Mouse (Mus musculus) adrenal gland (tissue): ENCODE results near the gene Rtn4ip1.
"Not testable (repeated sequence)": the region's sequence is repeated elsewhere in the genome, so short reads cannot be mapped to it uniquely, and the experiment has no call there.

Experiments
- intact Hi-C: fragments of 180-260 bp; cut with DNase I; formaldehyde crosslinking; loops from one replicate; pipeline ENCODE4 v1.15.1; 2025
- long read RNA-seq, 2 experiments: library from polyadenylated mRNA; unstranded; transcript quantifications; one replicate each; pipeline ENCODE4 v2.0.0; 2020; ENCODE audit warnings: borderline replicate concordance in 1 of 2; ENCODE audit not compliant: insufficient replicate concordance in 1 of 2

The Rtn4ip1 gene
- long read RNA-seq, experiment 1, transcript Rtn4ip1-201 (9 exons, 2,981 nt): major isoform, 14 of 18 reads
- long read RNA-seq, experiment 1, partial matches to known transcripts: 2 of 18 reads
- long read RNA-seq, experiment 1, other reads (novel, unspliced or antisense): 2 of 18 reads
- long read RNA-seq, experiment 2, transcript Rtn4ip1-201 (9 exons, 2,981 nt): major isoform, 19 of 21 reads
- long read RNA-seq, experiment 2, partial matches to known transcripts: 0 of 21 reads
- long read RNA-seq, experiment 2, other reads (novel, unspliced or antisense): 2 of 21 reads

DNA sequence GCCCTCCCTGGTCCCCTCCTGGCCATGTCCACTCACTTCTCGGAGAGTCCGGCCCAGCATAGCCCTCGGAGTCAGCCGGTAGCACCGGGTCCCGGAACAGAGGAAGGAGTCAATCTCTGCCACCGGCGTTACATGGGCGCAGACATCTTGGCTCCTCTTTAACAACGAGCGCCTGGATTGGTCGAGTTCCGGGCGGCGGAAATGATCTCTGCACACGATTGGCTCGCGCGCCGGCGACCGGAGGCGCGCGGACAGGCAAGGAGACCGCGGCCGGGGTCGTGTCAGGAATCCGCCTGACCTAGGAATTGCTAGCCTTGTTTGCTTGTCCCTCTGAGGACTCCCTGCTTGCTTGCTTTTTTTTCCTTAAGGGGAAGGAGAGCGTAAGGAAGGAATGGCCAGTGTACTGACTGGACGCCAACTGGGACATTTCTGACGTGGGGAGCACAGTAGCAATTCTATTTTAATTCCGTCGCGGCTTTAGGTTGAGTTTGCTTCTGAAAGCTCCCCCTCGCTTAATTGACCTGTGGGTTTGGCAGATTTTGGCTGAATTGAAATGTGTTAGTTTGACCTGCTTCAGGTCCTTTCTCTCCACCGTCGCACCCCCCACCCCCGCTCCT is at the start of gene Rtn4ip1, which contains the start of gene Qrsl1:
Gene Rtn4ip1 (plus strand): TSS at position 230 of the 617 bp plus-strand sequence.
Gene Qrsl1 (minus strand): TSS at position 168 of the 617 bp plus-strand sequence.
- intact Hi-C loops: no loop called here

DNA sequence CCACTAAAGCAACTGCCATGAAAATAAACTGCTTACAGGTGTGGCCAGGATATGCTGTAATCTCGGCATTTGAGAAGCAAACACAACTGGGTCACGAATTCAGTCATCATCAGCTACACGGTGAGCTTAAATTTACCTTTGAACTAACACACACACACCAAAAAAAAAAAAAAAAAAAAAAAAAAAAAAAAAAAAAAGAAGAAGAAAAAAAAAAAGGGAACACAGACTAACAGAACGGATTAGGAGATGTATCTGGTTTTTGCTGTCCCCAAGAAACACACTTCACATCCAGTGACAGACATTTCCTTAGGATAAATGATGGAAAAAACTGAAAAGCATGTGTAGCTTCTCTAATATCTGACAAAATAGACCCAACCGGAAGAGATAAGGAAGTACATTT is 49.7 kb upstream of the Rtn4ip1 start:
- intact Hi-C loops: no loop called here

DNA sequence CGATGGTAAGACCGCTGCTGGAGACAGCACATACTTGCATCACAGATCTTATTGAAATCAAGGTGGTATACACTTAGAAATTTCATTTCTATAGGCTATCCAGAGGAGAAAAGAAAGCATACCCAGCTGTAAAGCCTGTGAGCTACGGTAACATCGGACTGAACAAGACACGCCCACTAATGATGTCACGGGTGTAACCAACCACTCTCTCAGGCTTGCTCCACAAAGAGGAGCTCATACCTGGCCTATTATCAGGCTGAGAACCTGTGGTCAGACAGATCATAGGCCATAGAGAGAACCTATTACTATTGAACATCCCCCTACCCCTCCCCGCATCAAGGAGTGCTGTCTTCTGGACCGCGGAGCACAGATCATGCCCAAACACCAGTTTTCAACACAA is 45.7 kb upstream of the Rtn4ip1 start:
- intact Hi-C loops: no loop called here

GRCm38 (mm10) chr10:43856351-43856750 is 45.3 kb upstream of the Rtn4ip1 start:
- intact Hi-C loops: no loop called here

DNA sequence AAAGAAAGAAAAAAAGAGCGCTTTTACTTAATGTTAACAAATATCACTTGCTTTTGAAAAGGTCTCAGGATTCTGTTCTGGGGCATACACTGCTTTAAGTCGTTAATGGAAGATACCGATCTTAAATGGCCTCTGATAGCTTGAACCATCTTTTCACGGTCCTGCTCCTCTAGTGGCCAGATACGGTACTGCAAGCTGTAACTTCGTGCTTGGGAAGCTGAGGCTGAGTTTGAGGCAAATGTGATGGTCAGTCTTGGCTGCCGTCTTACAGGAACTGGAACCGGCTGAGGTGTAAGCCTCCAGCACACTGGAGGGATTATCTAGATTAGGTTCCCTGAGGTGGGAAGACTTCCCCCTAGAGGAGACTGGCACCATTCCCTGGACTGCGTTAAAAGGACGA is 30.9 kb upstream of the Rtn4ip1 start:
- intact Hi-C loops: no loop called here

DNA sequence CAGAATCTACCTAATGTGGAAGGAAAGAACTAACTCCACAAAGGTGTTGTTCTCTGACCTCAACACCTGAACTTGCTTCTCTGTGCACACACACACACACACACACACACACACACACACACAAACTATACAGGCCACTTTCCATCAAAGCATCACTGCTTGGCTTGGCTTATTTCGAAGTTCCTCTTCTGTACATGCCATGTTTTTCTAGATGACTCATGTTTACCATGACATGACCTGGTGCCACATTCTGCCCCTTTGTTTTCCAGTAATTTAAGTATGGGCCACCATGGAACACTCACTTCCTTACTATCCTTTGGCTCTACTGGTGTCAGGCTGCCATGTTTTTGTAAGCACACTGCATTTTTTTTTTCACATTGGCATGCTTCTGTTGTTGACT is 30.1 kb upstream of the Rtn4ip1 start:
- intact Hi-C loops: no loop called here

GRCm38 (mm10) chr10:43887676-43888075 is 13.9 kb upstream of the Rtn4ip1 start:
- intact Hi-C loops: no loop called here

DNA sequence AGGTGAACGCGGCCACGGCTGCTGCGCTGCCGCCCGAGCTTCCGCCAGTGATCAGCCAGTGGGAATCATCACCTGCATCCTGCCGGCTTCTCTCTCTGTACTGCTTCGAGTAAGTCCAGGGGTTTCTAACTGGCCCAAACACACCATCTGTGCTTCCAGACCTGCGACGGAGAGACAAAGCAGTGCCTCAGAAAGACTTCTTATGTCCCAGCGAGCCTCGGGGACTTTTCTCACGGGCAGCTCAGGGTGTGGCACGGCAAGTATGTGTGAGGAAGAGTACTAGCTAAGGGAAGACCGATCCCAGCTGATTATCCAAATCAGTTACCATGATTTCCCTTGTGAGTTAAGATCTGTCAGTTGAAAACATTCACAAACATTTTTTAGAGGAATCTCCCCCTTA is 12.6 kb upstream of the Rtn4ip1 start:
- intact Hi-C loops: no loop called here

GRCm38 (mm10) chr10:43892971-43893370 is 8.6 kb upstream of the Rtn4ip1 start:
- intact Hi-C loops: no loop called here

DNA sequence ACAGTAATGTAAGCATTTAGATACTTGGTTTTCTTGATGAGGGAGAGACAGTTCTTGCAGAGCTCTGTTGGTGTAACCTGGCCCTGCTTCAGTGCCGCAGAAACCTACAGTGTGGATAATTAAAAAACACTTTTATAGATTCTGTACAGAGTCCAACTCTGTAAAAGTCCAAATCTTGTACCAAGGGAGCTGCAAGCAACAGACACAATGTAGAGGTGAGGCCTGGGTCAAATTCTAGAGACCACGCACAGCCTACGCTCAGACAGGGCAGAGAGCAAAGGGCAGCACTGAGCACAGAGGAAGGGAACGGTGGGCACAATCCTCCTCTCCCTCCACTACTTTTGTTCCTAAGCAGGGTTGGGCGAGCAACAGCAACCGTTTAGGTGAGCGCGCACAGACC is 5.5 kb upstream of the Rtn4ip1 start:
- intact Hi-C loops: no loop called here

- intact Hi-C loops: no loop called here
These were observed 3.3 kb upstream of the Rtn4ip1 start for GRCm38 (mm10) chr10:43898276-43898675.

DNA sequence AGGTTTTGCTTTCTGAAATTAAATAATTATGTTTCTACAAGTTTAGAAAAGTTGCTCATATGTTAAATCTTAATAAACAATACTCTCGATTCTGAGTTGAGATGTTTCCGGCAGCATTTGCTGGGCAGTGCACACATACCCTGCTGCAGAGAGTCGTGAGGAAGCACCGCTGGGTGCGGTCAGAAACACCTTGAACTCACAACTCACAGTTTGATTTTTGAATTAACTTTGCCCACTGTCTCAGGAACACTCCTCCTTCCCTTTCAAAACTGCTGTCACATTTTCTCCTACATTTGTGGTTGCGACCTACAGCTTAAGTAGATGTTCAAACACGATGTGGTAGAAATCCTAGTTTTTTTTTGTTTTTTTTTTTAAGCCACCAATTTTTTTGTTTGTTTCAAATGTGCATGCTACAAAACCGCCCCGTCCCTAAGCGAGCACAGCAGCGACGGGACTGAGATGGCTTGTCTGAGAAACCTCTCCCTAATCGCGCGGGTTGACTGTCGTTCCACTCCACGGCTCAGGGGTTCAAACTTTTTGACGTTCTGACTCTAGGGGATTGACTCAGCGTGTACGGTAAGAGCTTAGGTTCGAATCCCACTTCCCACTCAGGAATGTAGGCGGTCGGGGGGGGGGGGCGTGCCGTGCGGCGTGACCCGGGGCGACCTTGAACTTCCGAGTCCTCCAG is 580 bp upstream of the Rtn4ip1 start:
- intact Hi-C loops: no loop called here

GRCm38 (mm10) chr10:43904569-43904968 is 3.0 kb downstream of the Rtn4ip1 start:
- intact Hi-C loops: no loop called here

DNA sequence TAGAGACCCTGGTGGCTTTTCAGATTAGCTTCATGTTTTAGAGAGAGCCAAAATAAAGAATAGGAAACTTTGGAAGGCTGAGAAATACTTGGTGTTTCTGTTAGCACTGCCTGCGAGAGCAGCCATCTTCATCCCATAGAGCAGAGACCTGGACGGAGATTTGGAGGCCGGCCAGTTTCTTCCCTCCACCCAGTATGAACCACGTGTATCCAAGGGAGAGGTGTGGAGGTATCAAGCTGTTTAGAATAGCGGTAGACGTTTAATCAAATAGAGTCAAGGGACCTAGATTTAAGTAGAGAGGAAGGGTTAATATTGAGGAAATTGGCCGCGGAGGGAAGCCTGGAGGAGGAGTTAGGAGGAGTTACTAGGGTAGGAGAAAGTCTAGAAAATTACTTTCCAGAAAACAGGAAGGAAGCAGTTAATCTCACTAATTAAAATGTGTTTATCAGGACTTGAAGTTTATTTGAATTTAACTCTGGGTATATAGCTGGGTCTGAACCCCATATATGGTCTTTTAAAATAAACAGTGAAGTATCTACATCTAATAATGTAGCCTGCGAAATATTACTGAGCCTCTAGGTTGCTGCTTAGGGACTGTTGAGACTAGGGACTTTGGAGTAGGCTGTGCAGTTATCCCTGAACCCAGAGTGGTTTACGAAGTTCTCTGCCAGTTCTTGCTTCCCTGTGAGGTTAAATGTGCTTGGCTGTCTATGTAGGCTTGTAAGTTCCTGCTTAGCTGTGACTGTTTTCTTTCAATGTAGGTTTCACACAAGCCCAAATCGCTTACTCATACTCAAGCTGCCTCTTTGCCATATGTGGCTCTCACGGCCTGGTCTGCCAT is 8.6 kb downstream of the Rtn4ip1 start:
- intact Hi-C loops: no loop called here

- intact Hi-C loops: no loop called here
These were observed 9.2 kb downstream of the Rtn4ip1 start for GRCm38 (mm10) chr10:43910873-43911142.

DNA sequence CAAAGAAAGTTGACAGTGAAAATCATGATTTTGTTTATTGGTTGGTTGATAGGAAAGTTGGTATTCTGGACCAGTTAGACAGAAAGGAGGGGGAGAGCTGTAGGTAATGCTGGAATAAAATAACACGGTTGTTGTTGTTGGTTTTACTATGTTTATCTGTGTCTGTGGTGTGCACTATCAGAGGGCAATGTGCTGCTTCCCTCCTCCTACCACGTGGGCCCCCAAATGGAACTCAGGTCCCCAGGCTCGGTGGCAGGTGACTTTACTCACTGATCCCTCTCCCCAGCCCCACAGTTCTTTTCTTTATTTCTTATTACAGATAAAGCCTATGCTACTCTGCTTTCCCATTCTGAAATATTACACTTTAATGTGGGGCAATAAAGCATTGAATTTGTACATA is 10.6 kb downstream of the Rtn4ip1 start:
- intact Hi-C loops: no loop called here

DNA sequence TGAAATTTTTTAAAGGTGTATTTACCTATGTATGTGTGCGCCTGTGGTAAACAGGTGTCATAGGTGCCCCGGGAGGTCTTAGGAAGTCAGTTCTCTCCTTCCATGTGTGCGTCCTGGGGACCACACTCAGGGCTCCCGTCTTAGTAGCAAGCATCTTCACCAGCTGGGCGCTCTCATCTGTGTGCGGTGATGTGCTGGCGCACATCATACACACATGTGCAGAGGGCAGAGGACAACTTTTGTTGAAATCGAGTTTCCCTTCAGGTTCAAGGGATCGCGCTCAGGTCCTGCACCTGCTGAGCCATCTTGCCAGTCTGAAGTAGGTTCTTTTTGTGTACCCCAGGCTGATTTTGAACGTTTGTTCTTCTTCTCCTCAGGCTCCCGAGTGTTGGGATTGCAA is 14.6 kb downstream of the Rtn4ip1 start:
- intact Hi-C loops: no loop called here

- intact Hi-C loops: no loop called here
These were observed 15.1 kb downstream of the Rtn4ip1 start for GRCm38 (mm10) chr10:43916737-43917136.

- intact Hi-C loops: loop anchor here (1.0 kb wide), 1 partner anchor 344 kb away; no protein-coding TSS in a partner anchor
These were observed 17.3 kb downstream of the Rtn4ip1 start for GRCm38 (mm10) chr10:43918696-43919608.

DNA sequence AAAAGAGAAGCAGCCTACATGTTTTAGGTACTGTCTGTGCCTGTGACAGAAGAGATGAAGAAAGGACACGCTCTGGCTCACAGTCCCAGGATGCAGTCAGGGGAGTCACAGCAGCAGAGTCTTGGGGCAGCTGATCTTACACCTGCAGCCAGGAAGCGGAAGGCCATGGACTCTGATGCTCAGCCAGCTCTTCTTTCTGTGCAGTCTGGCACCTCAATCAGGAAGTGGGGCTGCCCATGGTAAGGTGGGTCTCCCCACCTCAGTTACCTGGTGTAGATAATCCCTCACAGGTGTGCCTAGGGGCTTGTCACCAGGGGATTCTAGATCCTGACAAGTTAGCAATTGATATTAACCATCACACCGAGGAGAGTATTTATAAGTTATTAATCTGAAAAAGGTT is 21.5 kb downstream of the Rtn4ip1 start:
- intact Hi-C loops: no loop called here

GRCm38 (mm10) chr10:43925776-43926175 is 24.2 kb downstream of the Rtn4ip1 start:
- intact Hi-C loops: not testable (repeated sequence)
